Mouse (Mus musculus) embryo, embryonic 10.5 days (tissue): ENCODE measurements around the gene Anxa2.

Source experiments
- DNase-seq: peaks from one replicate; pipeline ENCODE4 v3.0.0-alpha.2; 2015; ENCODE audit warnings: low spot score

The Anxa2 gene

GRCm38 (mm10) chr9:69512726-69513125, 59.3 kb downstream of the Anxa2 start:
- no peak for DNase-seq

GRCm38 (mm10) chr9:69514206-69514605, 60.8 kb downstream of the Anxa2 start:
- no peak for DNase-seq

DNA sequence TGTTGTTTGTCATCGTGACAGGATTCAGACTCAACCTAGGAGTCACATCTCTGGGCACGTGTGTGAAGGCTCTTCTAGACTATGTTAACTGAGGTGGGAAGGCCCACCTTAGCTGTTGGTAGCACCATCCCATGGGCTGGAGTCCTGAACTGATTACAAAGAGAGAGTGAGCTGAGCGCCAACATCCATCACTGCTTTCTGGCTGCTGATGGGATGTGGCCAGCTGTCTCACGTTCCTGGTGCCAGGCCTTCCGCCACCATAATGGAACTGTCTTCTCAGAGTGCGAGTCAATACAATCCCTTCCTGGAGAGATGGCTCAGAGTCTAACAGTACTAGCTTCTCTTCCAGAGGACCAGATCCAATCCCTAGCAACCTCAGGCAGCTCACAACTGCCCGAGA, 62.0 kb downstream of the Anxa2 start:
- DNase-seq: no peak

- no peak for DNase-seq
These were observed 64.1 kb downstream of the Anxa2 start for GRCm38 (mm10) chr9:69517387-69518035.
